Mouse (Mus musculus): ENCODE results near the gene F8. TPM values are rescaled to one million over a fixed set of nuclear protein-coding genes. Genes with fewer than 3 reads are reported as not detected.

F8 gene
- total RNA-seq, 4 experiments from 2014 or later = 0.53 to 0.96 (median 0.72) TPM

DNA sequence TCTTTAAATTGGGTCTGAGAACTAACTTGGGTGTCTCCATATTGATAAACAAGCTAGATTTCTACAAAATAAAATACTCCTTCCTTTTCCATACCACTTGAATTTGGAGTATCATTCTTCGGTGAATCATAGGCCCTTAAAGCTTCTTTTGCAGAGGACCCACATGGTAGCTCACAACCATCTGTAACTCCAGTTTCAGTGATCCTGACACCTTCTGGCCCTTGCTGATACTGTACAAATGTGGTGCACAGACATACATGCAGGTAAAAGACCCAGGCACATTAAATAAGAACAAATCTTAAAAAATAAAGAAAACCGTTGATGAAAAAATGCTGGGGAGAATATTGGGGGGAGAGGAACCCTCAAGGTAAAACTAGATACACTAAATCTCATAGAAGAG is 244.2 kb downstream of the F8 start:
- no peak for DNase-seq (ENCODE audit: low spot score in 2 of 2)

- no peak for DNase-seq (ENCODE audit: low spot score in 2 of 2)
Measured at GRCm38 (mm10) chrX:75137729-75138128, 244.7 kb downstream of the F8 start.

DNA sequence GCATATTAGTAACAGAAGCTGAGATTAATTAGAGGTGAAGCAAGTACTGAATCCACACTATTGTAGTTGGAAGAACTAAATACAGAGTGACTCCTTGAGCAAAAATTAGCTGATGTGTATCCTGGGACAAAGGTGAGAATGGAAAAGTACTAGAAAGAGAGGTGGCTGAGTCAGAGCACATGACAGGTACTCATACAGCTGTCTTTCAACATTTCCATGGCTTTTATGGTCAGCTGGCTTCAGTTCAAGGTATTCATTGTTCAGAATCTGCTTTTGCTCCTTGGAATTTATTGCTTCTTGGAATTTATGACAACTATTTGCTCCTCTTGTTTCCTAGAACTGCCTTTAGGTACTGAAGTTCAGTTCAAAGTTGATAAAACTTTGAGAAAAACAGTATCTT is 245.5 kb downstream of the F8 start:
- no peak for DNase-seq (ENCODE audit: low spot score in 2 of 2)

- DNase-seq (ENCODE audit: low spot score in 2 of 2) = peak; percentile 63 to 67
Measured at GRCm38 (mm10) chrX:75130467-75131160, 251.8 kb downstream of the F8 start, which contains the start of gene Mpp1. TSS of gene Mpp1 (minus strand) at chrX:75131016.

DNA sequence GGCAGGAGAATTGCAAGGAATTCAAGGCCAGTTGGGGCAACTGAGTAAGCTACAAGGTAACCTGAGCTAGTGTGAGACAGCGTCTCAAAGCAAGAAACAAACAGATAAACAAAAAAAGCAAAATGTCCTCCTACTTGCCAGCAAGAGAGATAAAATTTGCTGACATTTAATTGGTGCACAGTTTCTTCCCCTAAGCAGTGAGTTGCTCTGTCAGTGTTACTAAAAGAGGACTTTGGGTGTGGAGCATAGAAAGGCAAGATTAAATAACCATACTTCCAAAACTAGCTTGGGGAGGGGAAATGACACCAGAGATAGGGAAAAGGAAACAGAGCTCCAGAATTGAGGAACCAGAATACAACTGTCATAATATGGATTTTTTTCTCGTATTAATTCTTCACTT is 252.9 kb downstream of the F8 start:
- no peak for DNase-seq (ENCODE audit: low spot score in 2 of 2)

DNA sequence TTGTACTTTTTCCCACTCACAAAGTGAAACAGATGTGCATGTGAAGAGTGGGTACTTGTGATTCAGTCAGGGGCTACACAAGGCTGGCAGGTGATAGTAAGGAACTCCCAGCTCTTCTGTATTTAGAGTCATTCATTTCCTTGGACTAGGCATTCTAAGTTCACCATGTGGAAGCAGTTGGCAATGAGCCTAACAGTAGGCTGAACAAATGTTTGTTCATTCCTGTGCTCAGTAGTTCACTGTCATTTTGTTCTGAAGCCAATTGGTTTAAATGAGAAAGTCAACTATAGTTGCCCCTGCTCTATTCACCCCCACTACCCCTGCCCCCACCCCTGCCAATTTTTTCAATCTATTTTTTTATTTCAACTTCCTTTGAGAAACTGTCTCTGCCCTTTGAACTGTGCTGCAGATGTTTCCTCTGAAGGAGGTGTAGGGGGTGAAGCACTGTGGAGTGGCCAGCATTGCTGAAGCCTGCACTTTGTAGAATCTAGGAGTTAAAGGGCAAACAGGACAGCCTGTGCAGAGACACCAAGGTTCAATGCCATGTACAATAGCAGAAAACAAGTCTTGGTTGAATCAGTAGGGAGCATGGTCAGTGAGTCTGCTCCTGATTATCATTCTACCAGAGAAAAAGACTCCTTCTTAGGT is 254.0 kb downstream of the F8 start:
- no peak for DNase-seq (ENCODE audit: low spot score in 2 of 2)

DNA sequence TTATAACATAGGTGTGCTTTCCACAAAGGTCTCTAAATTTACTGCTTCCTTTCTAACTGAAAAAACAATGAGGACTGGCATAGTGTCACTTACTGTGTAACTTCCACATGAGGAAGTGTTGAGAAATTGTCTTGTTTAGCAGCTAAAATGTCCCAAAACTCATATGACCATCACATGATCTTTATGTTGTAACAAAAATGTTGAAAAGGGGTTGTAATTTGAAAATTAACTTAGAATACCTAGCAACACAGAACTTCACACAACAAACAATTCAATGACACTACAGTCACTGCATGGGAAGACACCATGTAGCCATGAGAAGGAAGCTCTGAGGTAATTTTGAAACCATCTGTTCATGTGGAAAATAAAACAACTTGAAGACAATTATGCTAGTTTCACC is 255.5 kb downstream of the F8 start:
- no peak for DNase-seq (ENCODE audit: low spot score in 2 of 2)

DNA sequence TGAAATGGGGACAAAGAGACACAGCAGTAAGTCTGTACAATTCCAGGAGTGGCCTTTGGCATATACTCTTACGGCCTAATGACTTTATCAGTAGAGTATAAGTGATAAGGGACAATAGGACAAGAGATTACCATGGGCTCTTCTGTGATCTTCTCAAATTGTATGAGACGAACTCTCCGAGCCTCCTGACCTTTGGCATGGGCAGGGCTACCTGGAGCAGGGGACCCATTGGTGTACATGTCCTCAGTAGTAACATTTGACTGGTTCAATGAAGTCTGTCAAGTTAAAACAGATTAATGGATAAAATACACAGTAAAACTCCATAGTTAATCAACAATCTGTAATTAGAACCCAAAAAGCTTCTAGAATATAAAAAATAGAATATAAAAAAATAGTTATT is 256.8 kb downstream of the F8 start:
- DNase-seq (ENCODE audit: low spot score in 2 of 2) = no peak

Other genes with a start within 250 kb of the F8 start
- gene Smim9, start 218.8 kb downstream of the F8 start, total RNA-seq (2022) = not detected
- gene Fundc2, start 216 bp downstream of the F8 start, total RNA-seq (2022) = 100 to 1,000 TPM; 213 to 242 (median 228) TPM
- gene Cmc4, start 34.0 kb upstream of the F8 start, total RNA-seq (2022) = 1 to 10 TPM; 8.4 to 9.5 (median 8.7) TPM
- 1 to 10 TPM in 3 of 4 experiments, under 1 TPM in 1; 0.65 to 2.9 (median 1.8) TPM for gene Mtcp1, start 34.0 kb upstream of the F8 start, total RNA-seq (2022)
- 10 to 100 TPM; 22.5 to 25.8 (median 24.2) TPM for gene Brcc3, start 34.0 kb upstream of the F8 start, total RNA-seq (2022)
- gene Vbp1, start 131.7 kb upstream of the F8 start, total RNA-seq (2022) = 10 to 100 TPM; 34.5 to 42.1 (median 37.8) TPM
- gene Rab39b, start 195.6 kb upstream of the F8 start, total RNA-seq (2022) = under 1 TPM in 1 of 4 experiments, not detected in 3; 0.17 TPM

Data from gastrocnemius, adult 8-10 months (tissue).